Mouse (Mus musculus): Measurements from ENCODE around the gene Cd2ap.

DNA sequence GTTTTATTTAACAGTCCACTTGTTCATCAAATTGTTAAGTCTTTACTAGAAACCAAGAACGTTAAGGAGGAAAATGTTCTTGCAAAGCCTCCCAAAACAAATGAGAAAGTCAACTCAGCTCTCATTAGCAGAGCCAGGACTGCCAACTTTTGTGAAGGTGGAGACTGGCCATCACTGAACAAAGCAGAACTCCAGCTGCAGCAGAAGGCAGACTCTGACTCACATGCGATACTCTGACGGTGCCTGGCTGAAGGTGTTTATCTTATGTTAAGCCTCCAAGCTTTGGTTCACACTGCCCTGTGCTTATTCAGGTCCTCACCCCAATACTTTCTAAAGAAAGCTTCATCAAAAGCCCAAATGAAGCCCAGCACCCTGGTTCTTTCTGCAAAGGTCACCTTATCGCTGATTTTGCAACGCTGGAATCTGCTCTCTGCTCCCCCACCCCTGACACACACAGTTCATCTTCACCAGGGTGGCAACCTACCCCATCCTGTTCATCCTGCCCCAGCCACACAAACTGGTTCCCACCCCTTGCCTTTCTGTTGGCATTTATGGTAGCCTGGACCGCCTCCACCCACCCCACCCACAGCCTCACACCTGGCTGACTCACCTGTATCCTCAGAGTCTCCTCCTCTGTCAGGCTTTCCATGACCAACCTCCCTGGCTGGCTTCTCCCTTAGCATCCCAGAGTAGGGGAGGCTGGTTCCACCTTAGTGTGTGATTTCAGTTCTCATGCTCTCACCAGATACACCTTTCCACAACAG, 130.6 kb downstream of the Cd2ap start:
- TF ChIP-seq POLR2A (IDR thresholded peaks at IDR 0.05; ENCODE audit: insufficient read depth, low read depth, low read length) (no peak), EP300 (IDR thresholded peaks at IDR 0.05; ENCODE audit: insufficient read depth, low read depth, low read length) (no peak), CTCF (IDR thresholded peaks at IDR 0.05) (no peak)

Measured in heart, adult 2 months (tissue).